Mouse (Mus musculus) G1E (cell line): Measurements from ENCODE around the gene Gpr155. TPM values are rescaled to one million over a fixed set of nuclear protein-coding genes. Genes with fewer than 3 reads are reported as not detected.

Source experiments
- ATAC-seq: 2 replicates; pipeline ENCODE4 v1.8.0; 2016; ENCODE audit warnings: mild to moderate bottlenecking; ENCODE audit not compliant: insufficient number of reproducible peaks, poor library complexity, low FRiP score, severe bottlenecking; ENCODE audit errors: extremely low read depth
- DNase-seq: peaks from one replicate; pipeline ENCODE4 v3.0.0; 2012; ENCODE audit warnings: low spot score
- H3K27me3 ChIP-seq: 2 replicates; pipeline ENCODE4 v1.6.1; 2012; ENCODE audit warnings: mild to moderate bottlenecking, low read length, inconsistent platforms; ENCODE audit not compliant: insufficient read depth
- H3K36me3 ChIP-seq: replicated peaks from 2 replicates; pipeline ENCODE3; 2012; ENCODE audit warnings: mild to moderate bottlenecking, inconsistent platforms
- H3K4me1 ChIP-seq: 2 replicates; pipeline ENCODE4 v1.6.1; 2012; ENCODE audit warnings: low read depth, low read length, inconsistent platforms, mixed read lengths; ENCODE audit not compliant: insufficient read depth
- H3K4me3 ChIP-seq: 2 replicates; pipeline ENCODE4 v1.5.1; 2012; ENCODE audit warnings: low read depth, mild to moderate bottlenecking, inconsistent platforms, low read length, moderate library complexity, mixed read lengths
- H3K9me3 ChIP-seq: replicated peaks from 2 replicates; pipeline ENCODE4 v1.6.1; 2012; ENCODE audit warnings: inconsistent platforms
- CTCF ChIP-seq: IDR thresholded peaks from 2 replicates; pipeline ENCODE4 v1.5.1; 2012; ENCODE audit warnings: low read depth, low read length, inconsistent platforms, mixed read lengths
- GATA1 ChIP-seq: IDR thresholded peaks from 2 replicates; pipeline ENCODE4 v1.6.1; 2012; ENCODE audit warnings: borderline replicate concordance, low read length, inconsistent platforms, mixed read lengths
- GATA2 ChIP-seq: IDR thresholded peaks from 2 replicates; pipeline ENCODE4 v1.6.1; 2012; ENCODE audit warnings: low read depth, low read length, inconsistent platforms, borderline replicate concordance
- POLR2AphosphoS5 ChIP-seq: IDR thresholded peaks from 2 replicates; pipeline ENCODE4 v1.6.1; 2012; ENCODE audit warnings: low read depth, low read length, inconsistent platforms; ENCODE audit not compliant: insufficient replicate concordance
- TAL1 ChIP-seq: conservative IDR thresholded peaks from 2 replicates; pipeline ENCODE4 v1.6.1; 2012; ENCODE audit warnings: low read depth, low read length, inconsistent platforms, mixed read lengths
- polyA plus RNA-seq: library from polyadenylated mRNA; stranded (reverse); fragments of >175 nt; gene quantifications from 2 replicates; pipeline ENCODE4 v1.2.3, GENCODE M21; 2012
- total RNA-seq, 2 experiments: library from RNA; stranded (forward) in 1 of 2; stranded (reverse) in 1 of 2; fragments of 200-1000 nt in 1 of 2; fragments of >200 nt in 1 of 2; fragmentation: Nextera tagmentation in 1 of 2; gene quantifications; 2 replicates each; pipeline ENCODE4 v1.2.3; 2014 to 2017

Gene Gpr155
- total and polyA plus RNA-seq, 3 experiments, result 0.67 to 6.0 (median 3.7) TPM

GRCm38 (mm10) chr2:73404442-73404841 lies 18.1 kb upstream of the Gpr155 start:
- Histone ChIP-seq H3K36me3 (no peaks in the 10 kb centered on the region), H3K4me1 (peaks cover 2% of the 10 kb centered on the region; the same call in 1 of the 2 replicates), H3K27me3 (peaks cover 22% of the 10 kb centered on the region), H3K4me3 (no peak overlapping the region), H3K9me3 (no peaks in the 10 kb centered on the region)
- TF ChIP-seq GATA1 (no peak), GATA2 (no peak), POLR2AphosphoS5 (no peak), TAL1 (no peak), CTCF (no peak)
- ATAC-seq (no peak), DNase-seq (no peak)

GRCm38 (mm10) chr2:73403385-73404013 lies 17.1 kb upstream of the Gpr155 start:
- no peaks in the 10 kb centered on the region for H3K36me3 ChIP-seq
- no peak for TF ChIP-seq GATA1
- no peak for TF ChIP-seq POLR2AphosphoS5
- no peak for TF ChIP-seq TAL1
- no peak for TF ChIP-seq CTCF
- H3K27me3 ChIP-seq, result peaks cover 24% of the 10 kb centered on the region
- ATAC-seq (no peak), DNase-seq (no peak)
- no peaks in the 10 kb centered on the region for H3K9me3 ChIP-seq
- H3K4me1 ChIP-seq, result peaks cover 2% of the 10 kb centered on the region; the same call in 1 of the 2 replicates
- H3K4me3 ChIP-seq, result no peak overlapping the region

- H3K4me3 ChIP-seq, result no peak overlapping the region
- H3K36me3 ChIP-seq, result no peaks in the 10 kb centered on the region
- no peak for TF ChIP-seq CTCF
- TF ChIP-seq TAL1, result no peak
- no peak for TF ChIP-seq GATA1
- TF ChIP-seq GATA2, result no peak
- no peak for TF ChIP-seq POLR2AphosphoS5
- H3K9me3 ChIP-seq, result no peaks in the 10 kb centered on the region
- no peak for ATAC-seq
- DNase-seq, result no peak
- peaks cover 32% of the 10 kb centered on the region for H3K27me3 ChIP-seq
- H3K4me1 ChIP-seq, result peaks cover 2% of the 10 kb centered on the region; the same call in 1 of the 2 replicates
Observed at GRCm38 (mm10) chr2:73401689-73402088, 15.3 kb upstream of the Gpr155 start.

DNA sequence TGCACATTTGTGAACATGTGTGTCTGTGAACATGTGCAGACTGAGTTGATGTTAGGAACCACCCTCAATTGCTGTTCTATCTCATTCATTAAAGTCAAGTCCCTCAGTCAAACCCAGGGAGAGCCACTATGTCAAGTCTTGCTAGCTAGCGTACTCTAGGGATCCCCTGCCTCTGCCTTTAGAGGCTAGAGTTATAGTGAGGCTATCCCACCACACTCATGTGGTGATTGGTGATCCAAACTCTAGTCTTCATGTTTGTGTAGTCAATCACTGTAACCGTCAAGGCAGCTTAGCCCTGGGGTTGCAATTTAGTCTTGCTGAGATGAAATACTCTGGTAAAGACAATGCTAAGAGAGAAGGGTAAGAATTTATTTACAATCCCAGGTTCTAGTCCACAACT lies 11.1 kb upstream of the Gpr155 start:
- no peaks in the 10 kb centered on the region for H3K9me3 ChIP-seq
- no peak overlapping the region for H3K4me3 ChIP-seq
- TF ChIP-seq CTCF (no peak), POLR2AphosphoS5 (no peak), GATA2 (no peak), TAL1 (no peak), GATA1 (no peak)
- ATAC-seq (no peak), DNase-seq (no peak)
- peaks cover 43% of the 10 kb centered on the region for H3K27me3 ChIP-seq
- H3K4me1 ChIP-seq, result peaks cover 2% of the 10 kb centered on the region; the same call in 1 of the 2 replicates
- no peaks in the 10 kb centered on the region for H3K36me3 ChIP-seq

GRCm38 (mm10) chr2:73396828-73397325 lies 10.5 kb upstream of the Gpr155 start:
- Histone ChIP-seq H3K27me3 (peaks cover 43% of the 10 kb centered on the region), H3K4me3 (no peak overlapping the region), H3K9me3 (no peaks in the 10 kb centered on the region), H3K4me1 (peaks cover 2% of the 10 kb centered on the region; the same call in 1 of the 2 replicates), H3K36me3 (peaks cover 1% of the 10 kb centered on the region)
- TF ChIP-seq GATA1 (no peak), TAL1 (no peak), CTCF (no peak), POLR2AphosphoS5 (no peak), GATA2 (no peak)
- no peak for ATAC-seq
- no peak for DNase-seq

GRCm38 (mm10) chr2:73395516-73395915 lies 9.1 kb upstream of the Gpr155 start:
- Histone ChIP-seq H3K4me1 (peaks cover 2% of the 10 kb centered on the region; the same call in 1 of the 2 replicates), H3K4me3 (no peak overlapping the region), H3K9me3 (no peaks in the 10 kb centered on the region), H3K27me3 (peaks cover 39% of the 10 kb centered on the region), H3K36me3 (peaks cover 8% of the 10 kb centered on the region)
- TF ChIP-seq TAL1 (no peak), CTCF (no peak), GATA1 (no peak), GATA2 (no peak), POLR2AphosphoS5 (no peak)
- ATAC-seq, result no peak
- DNase-seq, result no peak
